Mouse (Mus musculus) Patski (cell line): ENCODE data around the gene Mtus2. TPM values are rescaled to one million over a fixed set of nuclear protein-coding genes. Genes with fewer than 3 reads are reported as not detected.

ENCODE experiments used
- ATAC-seq: fragments of 100-300 bp; one replicate; pipeline ENCODE4 v1.8.0; 2021
- CTCF ChIA-PET: fragments of 350-600 bp; sonication (Branson Sonifier 250); formaldehyde crosslinking; loops from one replicate; lab custom pipeline; 2022; ENCODE audit warnings: inconsistent platforms; lab: Charles Lee
- POLR2A ChIA-PET: fragments of 350-600 bp; sonication (Branson Sonifier 250); formaldehyde crosslinking; loops from one replicate; lab custom pipeline; 2022; ENCODE audit warnings: antibody characterized with exemption, inconsistent platforms; lab: Charles Lee
- DNase-seq: peaks from one replicate; pipeline ENCODE4 v3.0.0-alpha.2; 2011; ENCODE audit warnings: low read depth, low spot score
- H3K27me3 ChIP-seq: fragments of 371-371 bp; one replicate; pipeline ENCODE4 v1.5.1; 2021
- CTCF ChIP-seq: fragments of 100-300 bp; IDR thresholded peaks from one replicate; pipeline ENCODE4 v1.5.1; 2021
- in situ Hi-C: fragments of 300-500 bp; cut with MboI; formaldehyde crosslinking; loops from 3 replicates; pipeline ENCODE4 v1.11.1; 2018; ENCODE audit warnings: low pct_unique_long_range_greater_than_20kb, mixed read lengths
- polyA plus RNA-seq: library from polyadenylated mRNA; unstranded; gene quantifications from one replicate; pipeline ENCODE4 v1.2.3, GENCODE M21; 2021

Mtus2 gene
- polyA plus RNA-seq, 1 experiment from 2014 or later: 1.3 TPM

DNA sequence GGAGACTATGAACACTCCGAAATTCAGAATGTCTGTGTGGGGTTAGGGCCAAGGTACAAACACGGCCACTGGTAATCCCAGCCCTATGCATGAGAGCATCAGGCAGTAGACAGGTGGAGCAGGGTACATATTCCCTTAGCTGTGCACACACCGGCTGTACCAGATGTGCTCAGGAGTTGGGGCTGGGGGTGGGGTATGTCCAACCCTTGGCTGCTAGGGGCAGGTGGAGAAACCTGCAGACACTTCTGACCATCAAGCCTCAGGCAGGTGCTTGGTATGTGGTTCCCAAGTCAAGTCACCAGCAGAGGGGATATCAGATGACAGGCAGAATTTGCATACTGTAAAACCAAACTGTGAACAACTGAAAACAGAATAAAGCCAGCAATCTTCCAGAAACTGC, 371.9 kb downstream of the Mtus2 start:
- ChIA-PET CTCF (interaction anchor here (9.7 kb wide), 1 partner anchor 122 kb away, joined by 181 read pairs; no protein-coding TSS in a partner anchor), POLR2A (no interaction called here)
- in situ Hi-C loops: loop anchor here (10.0 kb wide), 1 partner anchor 466 kb away; no protein-coding TSS in a partner anchor
- no peak for ATAC-seq
- no peaks in the 10 kb centered on the region for H3K27me3 ChIP-seq
- no peak for TF ChIP-seq CTCF
- no peak for DNase-seq

DNA sequence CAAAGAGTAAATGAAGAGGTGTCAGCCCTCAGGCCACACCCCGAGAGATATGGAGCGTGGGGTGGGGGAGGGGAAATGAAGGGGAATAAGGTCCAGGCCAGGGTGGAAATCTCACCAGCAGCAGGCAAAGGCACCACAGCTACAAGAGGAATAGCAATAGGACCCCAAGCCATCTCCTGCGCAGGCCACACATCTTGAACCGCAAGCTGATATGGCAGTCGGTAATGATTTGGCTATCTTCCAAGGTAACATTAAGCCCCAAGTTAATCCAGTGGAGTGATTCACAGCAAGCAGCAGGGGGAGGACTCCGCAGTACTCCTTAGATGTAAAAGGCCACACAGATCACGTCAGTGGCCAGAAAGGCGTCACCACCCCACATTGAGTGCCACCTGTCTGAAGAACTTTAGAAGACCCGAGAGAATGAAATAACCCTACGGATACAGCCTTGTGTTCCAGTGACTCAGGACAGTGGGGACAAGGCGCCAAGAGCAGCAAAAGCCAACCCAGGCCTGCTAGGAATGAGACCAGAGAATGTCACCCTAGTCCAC, 374.2 kb downstream of the Mtus2 start:
- POLR2A ChIA-PET: interaction anchor here (0.7 kb wide), 1 partner anchor 238 kb away, joined by 3 read pairs; no protein-coding TSS in a partner anchor
- TF ChIP-seq CTCF: no peak
- CTCF ChIA-PET: interaction anchor here (1.7 to 9.7 kb wide), 3 partner anchors 15 to 119 kb away, joined by 6 to 181 read pairs (median 18); no protein-coding TSS in a partner anchor
- no peaks in the 10 kb centered on the region for H3K27me3 ChIP-seq
- no peak for DNase-seq
- no peak for ATAC-seq
- in situ Hi-C loops: loop anchor here (5.0 to 10.0 kb wide), 2 partner anchors 66 to 293 kb away; partner anchors contain the start of gene Slc7a1

DNA sequence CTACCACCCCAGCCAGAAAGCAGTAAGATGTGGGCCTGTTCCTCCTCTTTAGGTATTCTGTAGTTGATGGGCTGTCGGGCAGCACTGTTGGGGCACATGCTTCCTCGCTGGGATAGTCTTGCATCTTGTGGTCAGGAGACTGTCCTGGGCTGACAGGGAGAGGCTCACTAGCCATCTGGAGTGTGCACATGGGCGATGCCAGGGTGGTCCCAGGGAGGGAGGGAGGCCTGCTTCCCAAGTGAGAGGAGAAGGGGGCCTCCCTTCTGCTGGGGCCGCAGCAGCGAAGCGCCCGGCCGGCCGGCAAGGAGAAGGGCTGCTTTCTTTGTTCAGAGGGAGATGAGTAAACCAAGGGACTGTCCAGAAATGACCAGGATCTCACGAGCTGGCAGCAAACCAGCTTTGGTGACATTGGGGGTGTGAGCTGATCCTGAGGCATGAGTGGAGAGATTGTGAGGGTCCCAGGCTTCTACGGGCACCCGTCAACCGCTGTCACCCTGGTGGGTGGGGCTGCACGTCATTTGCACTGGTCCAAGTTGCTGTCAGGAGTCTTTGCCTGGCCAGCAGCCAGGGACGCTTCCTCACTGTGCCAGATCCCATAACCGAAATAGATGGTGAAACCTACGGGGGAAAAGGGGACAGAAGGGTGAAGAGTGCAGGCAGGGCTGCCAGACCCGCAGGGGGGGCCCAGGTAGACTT, 375.0 kb downstream of the Mtus2 start:
- ChIA-PET POLR2A (interaction anchor here (0.6 to 1.4 kb wide), 5 partner anchors 26 to 232 kb away, joined by 3 to 5 read pairs (median 3); no protein-coding TSS in a partner anchor), CTCF (interaction anchor here (0.7 to 9.7 kb wide), 17 partner anchors 9 to 220 kb away, joined by 3 to 181 read pairs (median 6); partner anchors contain the start of gene Slc7a1)
- in situ Hi-C loops: loop anchor here (5.0 to 10.0 kb wide), 2 partner anchors 65 to 293 kb away; partner anchors contain the start of gene Slc7a1
- H3K27me3 ChIP-seq: no peaks in the 10 kb centered on the region
- DNase-seq (no peak), ATAC-seq (no peak)
- TF ChIP-seq CTCF: no peak

DNA sequence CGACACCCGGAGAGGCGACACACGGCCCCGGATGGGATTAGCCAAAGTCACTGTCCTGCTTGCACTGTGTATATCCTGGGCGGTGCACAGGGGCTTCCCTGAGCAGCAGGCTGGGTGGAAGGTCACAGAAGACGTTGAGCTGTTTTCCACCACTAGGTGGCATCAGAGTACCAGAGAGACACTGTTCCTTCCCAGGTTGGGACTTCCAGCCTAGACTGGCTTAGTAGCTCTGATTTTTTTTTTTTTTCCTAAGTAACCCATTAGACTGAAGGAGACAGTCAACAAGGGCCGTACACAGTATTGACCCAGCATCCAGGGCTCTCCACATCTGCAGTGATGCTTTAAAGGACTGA, 375.5 kb downstream of the Mtus2 start:
- no peaks in the 10 kb centered on the region for H3K27me3 ChIP-seq
- in situ Hi-C loops: loop anchor here (5.0 to 10.0 kb wide), 2 partner anchors 65 to 292 kb away; partner anchors contain the start of gene Slc7a1
- DNase-seq (peak; percentile 54), ATAC-seq (peak; percentile 80)
- ChIA-PET POLR2A (interaction anchor here (0.7 to 1.4 kb wide), 4 partner anchors 26 to 118 kb away, joined by 3 to 5 read pairs (median 3); no protein-coding TSS in a partner anchor), CTCF (interaction anchor here (0.6 to 9.7 kb wide), 22 partner anchors 9 to 219 kb away, joined by 3 to 181 read pairs (median 5); partner anchors contain the start of gene Slc7a1)
- TF ChIP-seq CTCF: peak; percentile 93

GRCm38 (mm10) chr5:148339126-148339525, 382.0 kb downstream of the Mtus2 start:
- no peak for TF ChIP-seq CTCF
- in situ Hi-C loops: loop anchor here (5.0 to 10.0 kb wide), 2 partner anchors 108 to 286 kb away; no protein-coding TSS in a partner anchor
- ATAC-seq: no peak
- CTCF ChIA-PET: interaction anchor here (1.1 kb wide), 1 partner anchor 112 kb away, joined by 3 read pairs; no protein-coding TSS in a partner anchor
- H3K27me3 ChIP-seq: no peaks in the 10 kb centered on the region
- DNase-seq: no peak
- POLR2A ChIA-PET: no interaction called here

- CTCF ChIA-PET: interaction anchor here (1.3 to 1.6 kb wide), 4 partner anchors 9 to 109 kb away, joined by 4 to 9 read pairs (median 6); no protein-coding TSS in a partner anchor
- no peak for TF ChIP-seq CTCF
- POLR2A ChIA-PET: interaction anchor here (0.6 kb wide), 1 partner anchor 452 kb away, joined by 4 read pairs; no protein-coding TSS in a partner anchor
- in situ Hi-C loops: no loop called here
- peak; percentile 26 for ATAC-seq
- no peaks in the 10 kb centered on the region for H3K27me3 ChIP-seq
- DNase-seq: no peak
These were observed 385.1 kb downstream of the Mtus2 start for GRCm38 (mm10) chr5:148342061-148342741.

DNA sequence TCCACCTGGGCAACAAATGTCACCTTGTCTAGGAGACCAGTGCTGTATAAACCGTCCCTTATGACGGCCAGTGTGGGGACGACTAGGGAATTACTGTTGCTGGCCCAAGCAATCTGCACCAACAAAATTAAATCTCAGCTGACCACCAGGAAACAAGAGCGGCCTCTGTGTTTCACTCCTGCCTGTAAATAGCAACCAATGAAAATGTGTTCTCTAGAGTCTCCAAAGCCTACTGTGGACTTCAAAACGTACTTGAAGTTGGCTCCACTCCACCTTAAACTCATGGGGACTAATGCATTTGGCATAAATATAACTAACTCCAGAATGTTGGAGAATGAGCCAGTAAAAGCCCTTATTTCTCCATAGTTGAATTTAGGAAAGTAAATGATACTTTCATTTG, 387.3 kb downstream of the Mtus2 start:
- DNase-seq (no peak), ATAC-seq (no peak)
- ChIA-PET CTCF (interaction anchor here (9.3 kb wide), 1 partner anchor 106 kb away, joined by 52 read pairs; no protein-coding TSS in a partner anchor), POLR2A (no interaction called here)
- in situ Hi-C loops: no loop called here
- no peaks in the 10 kb centered on the region for H3K27me3 ChIP-seq
- no peak for TF ChIP-seq CTCF

- ChIA-PET CTCF (interaction anchor here (1.1 to 9.3 kb wide), 3 partner anchors 14 to 103 kb away, joined by 3 to 52 read pairs (median 18); no protein-coding TSS in a partner anchor), POLR2A (no interaction called here)
- DNase-seq (no peak), ATAC-seq (no peak)
- in situ Hi-C loops: no loop called here
- no peaks in the 10 kb centered on the region for H3K27me3 ChIP-seq
- TF ChIP-seq CTCF: no peak
These were observed 389.4 kb downstream of the Mtus2 start for GRCm38 (mm10) chr5:148346543-148346942.

- no peak for TF ChIP-seq CTCF
- H3K27me3 ChIP-seq: no peaks in the 10 kb centered on the region
- ChIA-PET CTCF (interaction anchor here (1.3 to 9.3 kb wide), 4 partner anchors 16 to 107 kb away, joined by 4 to 52 read pairs (median 11); no protein-coding TSS in a partner anchor), POLR2A (interaction anchor here (1.1 kb wide), 1 partner anchor 39 kb away, joined by 4 read pairs; no protein-coding TSS in a partner anchor)
- DNase-seq: no peak
- in situ Hi-C loops: no loop called here
- no peak for ATAC-seq
These were observed 391.0 kb downstream of the Mtus2 start for GRCm38 (mm10) chr5:148348153-148348552.
